Mouse (Mus musculus) forebrain, postnatal 0 days (tissue): ENCODE data around the gene Mllt3. TPM values are rescaled to one million over a fixed set of nuclear protein-coding genes. Genes with fewer than 3 reads are reported as not detected.

Source experiments
- ATAC-seq: fragments of 200-750 bp; cut with Nextera tagmentation; 2 replicates; pipeline ENCODE4 v1.8.0; 2017; ENCODE audit warnings: mild to moderate bottlenecking, moderate library complexity
- DNase-seq: peaks from one replicate; pipeline ENCODE4 v3.0.0-alpha.2; 2015
- H3K27ac ChIP-seq: fragments of 300-500 bp; sonication (generic); 2 replicates; pipeline ENCODE4 v1.5.1; 2014; ENCODE audit warnings: low read depth, mild to moderate bottlenecking, antibody characterized with exemption, low read length, moderate library complexity, mixed read lengths
- H3K27me3 ChIP-seq: fragments of 300-500 bp; sonication (generic); 2 replicates; pipeline ENCODE4 v1.6.1; 2014; ENCODE audit warnings: mild to moderate bottlenecking, low read length, mixed read lengths; ENCODE audit not compliant: insufficient read depth
- H3K36me3 ChIP-seq: fragments of 300-500 bp; sonication (generic); 2 replicates; pipeline ENCODE4 v1.6.1; 2014; ENCODE audit warnings: mild to moderate bottlenecking, moderate library complexity; ENCODE audit not compliant: insufficient read depth
- H3K4me1 ChIP-seq: fragments of 300-500 bp; sonication (generic); 2 replicates; pipeline ENCODE4 v1.6.1; 2014; ENCODE audit warnings: antibody characterized with exemption; ENCODE audit not compliant: insufficient read depth
- H3K4me2 ChIP-seq: fragments of 300-500 bp; sonication (generic); 2 replicates; pipeline ENCODE4 v1.6.1; 2014; ENCODE audit warnings: low read depth, mild to moderate bottlenecking, moderate library complexity
- H3K4me3 ChIP-seq: fragments of 300-500 bp; sonication (generic); 2 replicates; pipeline ENCODE4 v1.5.1; 2014; ENCODE audit warnings: low read depth, low read length, mixed read lengths
- H3K9ac ChIP-seq: fragments of 300-500 bp; sonication (generic); 2 replicates; pipeline ENCODE4 v1.6.1; 2014; ENCODE audit warnings: mild to moderate bottlenecking
- H3K9me3 ChIP-seq: fragments of 300-500 bp; sonication (generic); 2 replicates; pipeline ENCODE4 v1.6.1; 2016; ENCODE audit warnings: low read length
- CTCF ChIP-seq: sonication (generic); IDR thresholded peaks from 2 replicates; pipeline ENCODE4 v1.5.1; 2016; ENCODE audit warnings: antibody characterized with exemption, control low read depth, low read depth
- WGBS: fragments of 180-500 bp; shearing (Covaris S2); extraction: QIAGEN DNeasy Blood & Tissue Kit; methylation state at CpG from one replicate; pipeline ENCODE4 v1.1.7; 2014; 5-methylcytosine and 5-hydroxymethylcytosine counted together
- polyA plus RNA-seq: library from polyadenylated mRNA; unstranded; fragments of >200 nt; fragmentation: Nextera tagmentation; extraction: Ambion mirVana; gene quantifications from 2 replicates; pipeline ENCODE4 v1.2.1, GENCODE M21; 2015
- total RNA-seq: library from RNA; depleted of rRNA; stranded (reverse); fragments of >200 nt; gene quantifications from 2 replicates; pipeline ENCODE4 v1.2.3, GENCODE M21; 2014

The Mllt3 gene
- total and polyA plus RNA-seq, 2 experiments from 2014 or later = 41.0 to 75.2 TPM

- H3K36me3 ChIP-seq = no peaks in the 10 kb centered on the region
- peak; percentile 5; the same call in 1 of the 2 replicates for ATAC-seq
- 3% methylated on average over 84 of the region's 84 CpGs for WGBS
- peak overlapping the region; percentile 78 for H3K9ac ChIP-seq
- peak overlapping the region; percentile 87 for H3K4me2 ChIP-seq
- peak overlapping the region; percentile 91 for H3K4me3 ChIP-seq
- H3K9me3 ChIP-seq = no peaks in the 10 kb centered on the region
- peak; percentile 72 for DNase-seq
- no peak for TF ChIP-seq CTCF
- H3K4me1 ChIP-seq = peaks cover 6% of the 10 kb centered on the region
- H3K27me3 ChIP-seq = no peaks in the 10 kb centered on the region; the same call in 1 of the 2 replicates
- peak overlapping the region; percentile 90 for H3K27ac ChIP-seq
Observed at GRCm38 (mm10) chr4:88031211-88032150, 1.7 kb downstream of the Mllt3 start.

GRCm38 (mm10) chr4:88023567-88023966, 9.6 kb downstream of the Mllt3 start:
- no peak for ATAC-seq
- H3K9ac ChIP-seq = no peak overlapping the region
- peaks cover 7% of the 10 kb centered on the region; the same call in 1 of the 2 replicates for H3K36me3 ChIP-seq
- DNase-seq = no peak
- H3K4me1 ChIP-seq = no peaks in the 10 kb centered on the region
- no peaks in the 10 kb centered on the region for H3K27me3 ChIP-seq
- H3K4me3 ChIP-seq = no peak overlapping the region
- no peak for TF ChIP-seq CTCF
- no peak overlapping the region for H3K27ac ChIP-seq
- no peaks in the 10 kb centered on the region for H3K9me3 ChIP-seq
- no peak overlapping the region for H3K4me2 ChIP-seq
- 83% methylated on average over 5 of the region's 5 CpGs for WGBS

GRCm38 (mm10) chr4:88022623-88023022, 10.5 kb downstream of the Mllt3 start:
- DNase-seq = no peak
- H3K9ac ChIP-seq = no peak overlapping the region
- 6% methylated on average over 1 of the region's 1 CpGs for WGBS
- no peaks in the 10 kb centered on the region for H3K9me3 ChIP-seq
- no peak overlapping the region for H3K27ac ChIP-seq
- H3K4me1 ChIP-seq = peaks cover 3% of the 10 kb centered on the region; the same call in 1 of the 2 replicates
- ATAC-seq = no peak
- H3K4me3 ChIP-seq = no peak overlapping the region
- H3K27me3 ChIP-seq = no peaks in the 10 kb centered on the region
- TF ChIP-seq CTCF = peak; percentile 56
- peaks cover 7% of the 10 kb centered on the region; the same call in 1 of the 2 replicates for H3K36me3 ChIP-seq
- no peak overlapping the region for H3K4me2 ChIP-seq

- no peak overlapping the region for H3K27ac ChIP-seq
Observed at GRCm38 (mm10) chr4:88020421-88020820, 12.7 kb downstream of the Mllt3 start.

GRCm38 (mm10) chr4:88019645-88020044, 13.5 kb downstream of the Mllt3 start:
- no peak overlapping the region for H3K4me3 ChIP-seq
- peaks cover 6% of the 10 kb centered on the region; the same call in 1 of the 2 replicates for H3K4me1 ChIP-seq
- DNase-seq (no peak), ATAC-seq (no peak)
- no peak overlapping the region for H3K27ac ChIP-seq
- TF ChIP-seq CTCF = no peak
- no peaks in the 10 kb centered on the region for H3K9me3 ChIP-seq
- H3K36me3 ChIP-seq = peaks cover 5% of the 10 kb centered on the region; the same call in 1 of the 2 replicates
- no peaks in the 10 kb centered on the region for H3K27me3 ChIP-seq
- no peak overlapping the region for H3K9ac ChIP-seq
- 63% methylated on average over 4 of the region's 4 CpGs for WGBS
- H3K4me2 ChIP-seq = no peak overlapping the region

More at GRCm38 (mm10) chr4:88020421-88020820, 12.7 kb downstream of the Mllt3 start:
- H3K9ac ChIP-seq = no peak overlapping the region
- no peak for TF ChIP-seq CTCF
- WGBS = 71% methylated on average over 5 of the region's 5 CpGs
- H3K27me3 ChIP-seq = no peaks in the 10 kb centered on the region
- ATAC-seq = no peak
- H3K36me3 ChIP-seq = peaks cover 5% of the 10 kb centered on the region; the same call in 1 of the 2 replicates
- H3K4me1 ChIP-seq = peaks cover 6% of the 10 kb centered on the region; the same call in 1 of the 2 replicates
- no peak overlapping the region for H3K4me3 ChIP-seq
- H3K9me3 ChIP-seq = no peaks in the 10 kb centered on the region
- H3K4me2 ChIP-seq = no peak overlapping the region
- no peak for DNase-seq

GRCm38 (mm10) chr4:88017452-88018350, 15.5 kb downstream of the Mllt3 start:
- ATAC-seq = peak; percentile 54; the same call in 1 of the 2 replicates

More at GRCm38 (mm10) chr4:88017452-88018350, 15.5 kb downstream of the Mllt3 start:
- peak; percentile 45 for DNase-seq
- H3K9me3 ChIP-seq = no peaks in the 10 kb centered on the region
- no peaks in the 10 kb centered on the region for H3K27me3 ChIP-seq
- WGBS = 16% methylated on average over 18 of the region's 18 CpGs
- H3K9ac ChIP-seq = peak overlapping the region; percentile 10; the same call in 1 of the 2 replicates
- no peak overlapping the region for H3K27ac ChIP-seq
- H3K4me3 ChIP-seq = no peak overlapping the region; the same call in 1 of the 2 replicates
- H3K4me1 ChIP-seq = peaks cover 9% of the 10 kb centered on the region; the same call in 1 of the 2 replicates
- TF ChIP-seq CTCF = no peak
- no peaks in the 10 kb centered on the region; the same call in 1 of the 2 replicates for H3K36me3 ChIP-seq
- peak overlapping the region; percentile 36 for H3K4me2 ChIP-seq
